In the genomic region with DNA sequence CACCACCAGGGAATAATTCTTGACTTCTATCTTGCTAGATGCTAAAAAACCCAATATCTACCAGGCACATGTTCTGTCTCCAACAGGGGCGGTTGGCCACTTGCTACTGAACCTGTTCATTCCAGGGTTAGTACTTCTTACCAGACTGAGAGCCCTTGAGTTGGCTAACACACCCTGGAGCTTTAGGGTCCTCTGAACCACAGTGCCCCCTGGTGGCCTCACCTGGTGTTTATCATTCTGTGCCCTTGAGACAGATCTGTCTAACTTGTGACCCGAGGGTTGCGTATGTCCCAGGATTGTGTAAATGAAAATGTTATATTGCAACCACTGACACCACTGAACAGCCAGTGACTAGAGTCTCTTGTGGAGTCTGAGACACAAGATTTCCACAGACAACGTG, we compare ENCODE assay signal across 8 mouse cellular contexts. TPM values are rescaled to one million over a fixed set of nuclear protein-coding genes. Genes with fewer than 3 reads are reported as not detected.
DNase-seq lines count a peak whose midpoint lies in the region; ATAC-seq lines count a peak whose summit lies in the region.

No protein-coding gene starts in this region.

- peak; percentile 75 for DNase-seq in CD4-positive, CD25-positive, alpha-beta regulatory T cell, adult 2 months (ENCODE audit: low read depth, low spot score)
- DNase-seq in MN1 (ENCODE audit: low spot score), result peak; percentile 58
- peak; percentile 29 for DNase-seq in cerebellum, adult 9-10 months
- peak; percentile 18 for DNase-seq in gastrocnemius, postnatal 25 days
- DNase-seq in layer of hippocampus, postnatal 14 days (ENCODE audit: low spot score in 2 of 2), result peak; percentile 61 to 71
- DNase-seq in spleen, postnatal 14 days (ENCODE audit: low spot score in 2 of 2), result peak; percentile 66 to 78

- ATAC-seq in CD4-positive, CD25-positive, alpha-beta regulatory T cell, adult 4 months, result no peak
- ATAC-seq in megakaryocyte progenitor cell, adult 5-6 weeks (replicated peaks; ENCODE audit: poor library complexity), result peak; percentile 91

RNA-seq across cellular contexts. Expression of gene Syk, which starts 41.1 kb away (rescaled TPM):
- polyA plus RNA-seq in CD4-positive, CD25-positive, alpha-beta regulatory T cell, adult 4 months (2017; shearing (Covaris generic)), result 1 to 10 TPM in 1 of 2 experiments, under 1 TPM in 1; 0.20 to 2.4 TPM
- total RNA-seq in gastrocnemius, postnatal 25 days (2021), result 1 to 10 TPM; 2.8 to 3.0 TPM
- 1 to 10 TPM; 4.7 to 5.6 TPM for total RNA-seq in layer of hippocampus, postnatal 14 days (2021)
- 38.9 and 40.1 TPM in 2 replicates for total RNA-seq in megakaryocyte progenitor cell, adult 5-6 weeks (2015)
- total RNA-seq in megakaryocyte progenitor cell, adult 5-6 weeks (2017), result 67.4 and 70.2 TPM in 2 replicates

Comparison
In these comparisons a context has a peak if more than half of its experiments do, and no peak if none do; other contexts are left out.
1. DNase-seq: peak in every context shown above with its lines; median percentile 75 in CD4-positive, CD25-positive, alpha-beta regulatory T cell, adult 2 months; 72 in spleen, postnatal 14 days; 66 in layer of hippocampus, postnatal 14 days; 58 in MN1; 29 in cerebellum, adult 9-10 months; 18 in gastrocnemius, postnatal 25 days.
2. RNA of gene Syk, which starts 41.1 kb away (total RNA-seq): 38.9 to 70.2 TPM in megakaryocyte progenitor cell, adult 5-6 weeks; 4.7 to 5.6 TPM in layer of hippocampus, postnatal 14 days and 2.8 to 3.0 TPM in gastrocnemius, postnatal 25 days; every median in the first group is over 4 times any median in the second.